Mouse (Mus musculus) kidney, postnatal 10 days (tissue): ENCODE measurements at regions not wholly inside any gene's neighbourhood (a gene's known extent, or its start where the extent isn't known, plus 50 kb on each side); places are given as distances from the start of the nearest gene placed in this dataset.

ENCODE experiments used
- DNase-seq: peaks from one replicate; pipeline ENCODE4 v3.0.0; 2021; ENCODE audit warnings: mixed read lengths

DNA sequence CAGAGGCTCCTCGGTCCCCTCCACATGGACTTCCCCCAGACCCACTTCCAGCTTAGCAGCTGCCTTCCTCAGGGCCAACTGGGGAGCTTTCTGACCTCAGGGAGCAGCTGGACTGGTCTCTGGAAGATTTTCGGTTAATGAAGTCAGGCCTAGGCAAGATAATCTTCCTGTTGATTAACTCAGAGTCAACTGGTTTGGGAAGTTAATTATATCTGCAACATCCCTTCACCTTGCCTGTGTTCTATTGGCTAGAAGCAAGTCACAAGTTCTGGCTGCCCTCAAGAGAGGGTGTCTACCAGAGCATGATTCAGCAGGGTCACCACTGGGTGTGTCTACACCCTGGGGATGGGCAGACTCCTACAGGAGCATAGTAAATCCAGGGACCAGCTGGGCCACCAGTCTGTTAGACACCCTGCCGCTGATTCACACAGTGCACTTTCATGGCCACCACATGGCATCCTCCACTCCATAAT, 53.9 kb upstream of the Maml3 start:
- DNase-seq: no peak

- no peak for DNase-seq
Measured at GRCm38 (mm10) chr3:52161688-52162087, 56.8 kb upstream of the Maml3 start.

- peak; percentile 34 for DNase-seq
Measured at GRCm38 (mm10) chr3:52163990-52164389, 59.1 kb upstream of the Maml3 start.

DNA sequence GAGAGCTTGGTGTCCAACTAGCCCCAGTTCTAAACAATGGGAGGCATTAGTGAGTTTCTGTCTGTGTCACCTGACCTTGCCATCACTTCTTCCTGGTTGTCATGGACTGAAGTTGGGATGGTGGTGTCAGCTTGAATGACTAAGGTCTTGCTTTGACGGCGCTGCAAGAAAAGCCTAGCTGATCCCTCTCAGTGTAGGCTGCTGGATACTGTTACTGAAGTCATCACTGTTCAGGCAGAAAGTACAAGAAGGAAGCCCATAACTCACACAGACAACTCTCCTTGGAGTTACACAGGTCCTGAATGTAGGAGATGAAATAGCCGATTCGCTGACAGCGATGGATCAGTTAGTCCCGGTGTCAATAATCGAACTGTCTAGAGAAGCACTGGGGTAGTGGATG, 62.5 kb upstream of the Maml3 start:
- no peak for DNase-seq

DNA sequence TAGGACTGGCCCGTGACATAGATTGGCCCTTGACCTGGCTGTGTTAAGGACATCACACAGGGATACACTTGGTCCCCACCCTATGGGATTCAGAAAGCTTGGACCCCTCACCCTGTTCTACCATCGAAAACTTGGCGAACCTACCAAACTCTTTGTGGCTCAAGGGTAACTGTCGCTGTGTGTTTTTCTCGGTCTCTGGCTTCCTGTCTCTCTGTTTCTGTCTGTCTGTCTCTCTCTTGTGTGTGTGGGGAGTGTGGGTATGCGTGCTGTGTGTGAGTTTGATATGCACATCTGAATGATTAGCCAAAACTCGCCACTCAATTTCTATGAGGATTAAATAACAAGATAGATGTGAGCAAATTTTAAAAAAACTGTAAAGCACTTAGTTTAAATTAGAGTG, 66.0 kb upstream of the Maml3 start:
- DNase-seq: no peak

GRCm38 (mm10) chr3:52171303-52171702, 66.4 kb upstream of the Maml3 start:
- DNase-seq: no peak

GRCm38 (mm10) chr3:52173490-52173889, 68.6 kb upstream of the Maml3 start:
- DNase-seq: no peak

DNA sequence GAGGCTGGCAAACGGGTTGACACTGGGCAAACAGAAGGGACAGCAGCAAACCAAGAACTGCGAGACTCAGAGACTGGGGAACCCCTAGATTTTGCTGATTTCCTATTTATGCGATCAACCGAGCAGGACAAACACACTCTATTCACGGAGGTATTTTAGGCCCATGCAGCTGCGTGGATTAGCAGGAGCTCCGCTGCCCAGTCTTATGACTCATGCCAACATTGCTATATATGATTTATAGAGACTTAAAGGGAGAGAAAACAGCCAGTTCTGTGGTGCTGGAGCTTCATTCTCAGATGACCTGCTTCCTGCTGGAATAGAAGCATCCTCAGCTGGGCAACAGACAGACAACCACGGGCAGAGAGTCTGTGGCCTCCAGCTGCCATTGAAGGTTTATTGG, 71.2 kb upstream of the Maml3 start:
- no peak for DNase-seq

DNA sequence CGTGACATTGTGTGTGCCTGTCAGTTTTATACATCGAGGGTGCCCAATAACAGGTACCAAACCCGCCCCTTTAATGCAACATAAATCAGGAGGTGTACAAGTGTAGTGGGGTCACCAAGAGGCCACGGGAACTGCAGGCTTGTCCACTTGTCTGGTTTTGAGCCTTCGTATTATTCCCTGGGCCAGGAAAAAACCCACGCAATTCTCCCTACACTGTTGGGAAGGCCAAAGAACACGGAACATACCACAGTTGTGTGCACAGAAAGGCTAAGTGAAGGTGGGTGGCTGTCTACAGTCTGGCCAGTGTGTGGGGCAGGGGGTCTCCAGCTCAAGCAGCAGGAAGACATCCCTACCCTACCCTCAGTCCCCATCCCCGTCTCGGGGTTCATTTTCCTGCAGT, 74.0 kb upstream of the Maml3 start:
- DNase-seq: no peak

DNA sequence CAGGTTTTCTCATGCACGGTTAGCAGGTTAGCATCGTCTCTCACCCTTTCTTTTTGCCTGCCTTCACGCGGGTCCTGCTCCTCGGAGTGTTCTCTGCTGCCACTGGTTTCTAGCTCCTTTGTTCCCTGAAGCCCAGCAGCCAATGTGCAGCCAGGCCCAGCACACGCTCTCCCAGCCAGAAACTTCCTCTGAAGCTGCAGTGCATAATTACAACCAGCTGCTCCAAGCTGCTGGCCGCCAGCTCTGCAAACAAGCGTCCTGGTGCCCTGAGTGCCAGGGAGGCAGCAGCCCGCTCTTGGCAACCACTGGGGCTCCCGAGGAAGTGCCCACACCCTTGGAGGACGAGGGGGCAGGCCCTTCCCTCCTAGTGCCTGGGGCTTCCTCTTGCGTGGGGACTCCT, 74.8 kb upstream of the Maml3 start:
- peak; percentile 79 for DNase-seq

DNA sequence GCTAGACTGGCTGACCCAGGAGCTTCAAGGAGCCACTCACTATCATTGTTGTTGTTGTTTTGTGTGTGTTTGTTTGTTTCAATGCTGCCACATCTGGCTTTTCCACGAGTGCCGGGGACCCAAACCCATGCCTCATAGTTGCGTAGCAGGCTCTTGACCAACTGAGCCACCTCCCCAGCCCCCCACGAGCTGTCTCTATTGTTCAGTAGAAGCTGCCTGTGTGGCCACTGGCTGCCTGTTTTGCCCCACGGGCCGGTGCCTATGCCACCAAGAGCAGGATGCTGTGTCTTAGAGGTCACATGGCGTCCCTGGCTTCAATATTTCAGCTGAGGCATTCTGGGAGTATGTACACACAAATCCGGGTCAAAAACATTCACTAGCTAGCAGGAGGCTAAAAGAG, 75.4 kb upstream of the Maml3 start:
- DNase-seq: peak; percentile 46

- peak; percentile 89 for DNase-seq
Measured at GRCm38 (mm10) chr3:52180785-52181184, 75.9 kb upstream of the Maml3 start.

GRCm38 (mm10) chr3:52181326-52182101, 76.6 kb upstream of the Maml3 start:
- DNase-seq: no peak

GRCm38 (mm10) chr3:52184241-52184640, 79.4 kb upstream of the Maml3 start:
- no peak for DNase-seq

- DNase-seq: no peak
Measured at GRCm38 (mm10) chr3:52185351-52185750, 80.5 kb upstream of the Maml3 start.

DNA sequence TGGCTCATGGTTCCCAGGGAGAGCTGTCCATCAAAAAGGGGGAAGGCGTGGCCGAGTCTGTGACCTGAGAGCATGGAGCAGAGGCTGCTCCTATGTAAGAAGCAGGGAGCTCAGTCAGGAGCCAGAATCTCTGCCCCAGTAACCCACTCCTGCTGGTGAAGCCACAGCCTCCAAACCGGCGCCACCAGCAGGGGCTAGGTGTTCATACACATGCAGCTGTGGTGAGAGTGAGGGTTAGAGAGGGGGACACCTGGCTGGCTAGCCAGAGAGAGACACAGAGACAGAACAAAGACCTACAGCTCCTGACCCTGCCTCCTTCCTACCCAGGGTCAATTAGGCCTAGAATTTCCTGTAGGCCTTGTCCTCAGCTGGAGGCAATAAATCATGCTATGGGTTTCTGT, 80.7 kb upstream of the Foxo1 start:
- DNase-seq: no peak

- DNase-seq: no peak
Measured at GRCm38 (mm10) chr3:52188303-52188702, 79.8 kb upstream of the Foxo1 start.

DNA sequence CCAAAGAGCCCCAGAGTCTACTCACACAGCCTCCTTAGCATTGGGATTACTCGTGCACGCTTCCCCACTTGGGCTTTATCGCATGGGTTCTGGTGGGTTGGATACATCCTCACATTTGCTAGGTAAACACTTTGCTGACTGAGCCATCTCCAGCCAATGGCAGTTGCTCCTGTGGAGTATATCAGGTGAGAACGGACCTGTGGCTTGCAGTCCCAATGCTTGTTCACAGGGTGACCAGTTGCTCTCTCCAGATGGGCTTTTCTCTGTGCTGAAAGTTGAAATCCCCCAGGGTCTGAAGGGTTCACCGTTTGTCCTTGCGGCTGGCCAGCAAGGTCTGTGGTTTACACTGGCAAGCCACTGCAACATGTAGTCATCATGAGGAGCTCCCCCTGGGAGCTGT, 79.1 kb upstream of the Foxo1 start:
- DNase-seq: no peak

DNA sequence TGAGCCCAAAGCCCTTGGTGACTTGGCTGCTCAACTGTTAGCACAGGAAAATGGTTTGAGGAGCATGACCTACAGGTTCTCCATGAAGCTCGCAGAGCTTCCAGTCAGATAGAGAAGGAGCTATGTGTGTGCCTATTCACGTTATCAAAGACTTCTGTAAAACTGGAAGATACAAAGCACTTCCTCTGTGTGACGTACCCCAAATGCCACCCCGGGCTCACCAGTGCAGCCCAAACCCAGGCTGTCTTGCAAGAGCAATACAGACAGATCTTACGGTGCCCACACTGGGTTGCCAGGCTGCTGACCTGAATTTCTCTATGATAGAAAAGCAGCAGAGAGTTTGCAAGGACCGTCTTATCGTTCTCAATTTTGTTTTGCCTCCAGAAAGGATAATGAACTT, 78.1 kb upstream of the Foxo1 start:
- DNase-seq: no peak

- no peak for DNase-seq
Measured at GRCm38 (mm10) chr3:52193026-52193425, 75.1 kb upstream of the Foxo1 start.

- DNase-seq: no peak
Measured at GRCm38 (mm10) chr3:52194216-52194615, 73.9 kb upstream of the Foxo1 start.

DNA sequence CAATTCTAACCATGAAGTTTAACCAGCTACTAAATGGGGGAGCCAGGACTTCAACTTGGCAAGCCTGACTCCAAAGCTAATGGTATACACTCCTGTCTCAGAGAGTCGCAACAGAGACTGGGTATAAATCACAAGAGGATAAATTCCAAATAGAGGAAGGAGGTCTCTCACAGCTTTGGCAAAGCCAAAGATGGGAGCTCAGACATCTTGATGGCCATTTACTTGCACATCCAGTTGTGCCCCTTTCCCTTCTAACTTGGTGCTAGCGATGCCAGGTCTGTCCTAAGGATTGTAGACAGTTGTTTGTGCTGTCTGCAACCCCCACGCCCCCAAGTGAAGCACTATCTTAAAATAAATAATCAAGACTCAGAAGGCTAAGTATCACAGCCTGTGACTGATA, 72.7 kb upstream of the Foxo1 start:
- DNase-seq: no peak

- DNase-seq: peak; percentile 91
Measured at GRCm38 (mm10) chr3:52196047-52196935, 71.8 kb upstream of the Foxo1 start.

- no peak for DNase-seq
Measured at GRCm38 (mm10) chr3:52196936-52197246, 71.2 kb upstream of the Foxo1 start.
